Mouse (Mus musculus) cortical plate, adult 2 months (tissue): ENCODE data around the gene Gm16223.

Experiments used
- CTCF ChIP-seq: fragments of 200-500 bp; IDR thresholded peaks from 2 replicates; pipeline ENCODE4 v1.5.1; 2011; ENCODE audit warnings: mild to moderate bottlenecking, control low read depth, low read length; ENCODE audit not compliant: insufficient read depth; ENCODE audit errors: extremely low read depth
- POLR2A ChIP-seq: fragments of 200-500 bp; IDR thresholded peaks from 2 replicates; pipeline ENCODE4 v1.6.1; 2011; ENCODE audit warnings: mild to moderate bottlenecking, low read length, control low read depth; ENCODE audit not compliant: insufficient read depth; ENCODE audit errors: extremely low read depth

GRCm38 (mm10) chr5:42250376-42250775 is 182.6 kb downstream of the Gm16223 start:
- TF ChIP-seq POLR2A (no peak), CTCF (no peak)
